Mouse (Mus musculus) C2C12 (cell line): ENCODE measurements around the gene 1700023F06Rik. TPM values are rescaled to one million over a fixed set of nuclear protein-coding genes. Genes with fewer than 3 reads are reported as not detected.
A peak's percentile ranks its signal among the peaks of the same experiment; 100 is the strongest.

ENCODE experiments used
- H3K27me3 ChIP-seq: one replicate; pipeline ENCODE4 v1.6.1; 2011; ENCODE audit not compliant: control insufficient read depth, insufficient read depth, insufficient read length
- H3K36me3 ChIP-seq: one replicate; pipeline ENCODE4 v1.6.1; 2011; ENCODE audit not compliant: control insufficient read depth, insufficient read depth
- H3K4me3 ChIP-seq: one replicate; pipeline ENCODE4 v1.5.1; 2011; ENCODE audit warnings: mild to moderate bottlenecking, control low read depth; ENCODE audit not compliant: poor library complexity, insufficient read depth, severe bottlenecking
- H3K79me2 ChIP-seq: one replicate; pipeline ENCODE4 v1.6.1; 2011; ENCODE audit not compliant: control insufficient read depth, insufficient read depth
- H3K79me3 ChIP-seq: one replicate; pipeline ENCODE4 v1.6.1; 2011; ENCODE audit warnings: low read depth, control low read depth
- H3ac ChIP-seq: one replicate; pipeline ENCODE3; 2011; ENCODE audit warnings: low read depth; ENCODE audit not compliant: control insufficient read depth, insufficient read length
- CEBPB ChIP-seq: IDR thresholded peaks from one replicate; pipeline ENCODE4 v1.6.1; 2011; ENCODE audit warnings: low read depth, mild to moderate bottlenecking, control low read depth, moderate library complexity
- CTCF ChIP-seq: IDR thresholded peaks from one replicate; pipeline ENCODE4 v1.5.1; 2011; ENCODE audit not compliant: control insufficient read depth, insufficient read depth, insufficient read length
- FOSL1 ChIP-seq: IDR thresholded peaks from one replicate; pipeline ENCODE4 v1.8.0; 2011; ENCODE audit warnings: mild to moderate bottlenecking, low read length; ENCODE audit not compliant: poor library complexity, insufficient read depth, severe bottlenecking
- MAX ChIP-seq: IDR thresholded peaks from one replicate; pipeline ENCODE4 v1.6.1; 2011; ENCODE audit warnings: mild to moderate bottlenecking, control low read depth
- MYOD1 ChIP-seq: IDR thresholded peaks from one replicate; pipeline ENCODE4 v1.6.1; 2011; ENCODE audit warnings: low read depth; ENCODE audit not compliant: control insufficient read depth, insufficient read length
- MYOG ChIP-seq: IDR thresholded peaks from one replicate; pipeline ENCODE4 v1.6.1; 2011; ENCODE audit not compliant: control insufficient read depth, insufficient read length; ENCODE audit errors: extremely low read depth
- USF1 ChIP-seq: IDR thresholded peaks from one replicate; pipeline ENCODE4 v1.6.1; 2011; ENCODE audit warnings: low read depth, mild to moderate bottlenecking, control low read depth, moderate library complexity
- polyA plus RNA-seq: library from polyadenylated mRNA; unstranded; fragments of >200 nt; fragmentation: generic; extraction: Trizol; gene quantifications from one replicate; pipeline ENCODE4 v1.2.1, GENCODE M21; 2012; ENCODE audit warnings: missing spikeins

Gene 1700023F06Rik
- polyA plus RNA-seq, 1 experiment, result 0.02 TPM

DNA sequence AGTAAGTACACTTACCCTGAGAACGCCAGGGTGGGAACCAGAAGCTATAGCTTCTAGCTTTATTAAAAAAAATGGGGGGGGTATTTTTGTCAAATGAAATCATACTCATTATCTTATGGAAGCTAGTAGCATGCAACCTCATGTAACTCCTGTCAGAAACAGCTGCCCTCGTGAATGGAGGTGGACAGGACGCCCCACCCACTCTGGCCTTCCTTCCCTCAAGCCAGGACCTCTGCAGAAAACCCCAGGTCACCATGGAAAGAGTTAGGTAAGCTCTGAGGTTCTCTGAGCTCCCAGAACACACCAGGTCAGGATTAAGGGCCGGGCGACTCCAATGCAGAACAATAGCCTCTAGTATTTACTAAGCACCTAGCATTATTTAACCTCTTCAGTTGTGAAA, 40.5 kb upstream of the 1700023F06Rik start:
- Histone ChIP-seq H3K79me2 (peaks cover 88% of the 10 kb centered on the region), H3K4me3 (no peak overlapping the region), H3K27me3 (no peaks in the 10 kb centered on the region), H3ac (no peak overlapping the region), H3K79me3 (peaks cover 69% of the 10 kb centered on the region), H3K36me3 (peaks cover 17% of the 10 kb centered on the region)
- TF ChIP-seq CEBPB (no peak), USF1 (no peak), MYOG (no peak), MYOD1 (no peak), FOSL1 (no peak), CTCF (no peak), MAX (no peak)

DNA sequence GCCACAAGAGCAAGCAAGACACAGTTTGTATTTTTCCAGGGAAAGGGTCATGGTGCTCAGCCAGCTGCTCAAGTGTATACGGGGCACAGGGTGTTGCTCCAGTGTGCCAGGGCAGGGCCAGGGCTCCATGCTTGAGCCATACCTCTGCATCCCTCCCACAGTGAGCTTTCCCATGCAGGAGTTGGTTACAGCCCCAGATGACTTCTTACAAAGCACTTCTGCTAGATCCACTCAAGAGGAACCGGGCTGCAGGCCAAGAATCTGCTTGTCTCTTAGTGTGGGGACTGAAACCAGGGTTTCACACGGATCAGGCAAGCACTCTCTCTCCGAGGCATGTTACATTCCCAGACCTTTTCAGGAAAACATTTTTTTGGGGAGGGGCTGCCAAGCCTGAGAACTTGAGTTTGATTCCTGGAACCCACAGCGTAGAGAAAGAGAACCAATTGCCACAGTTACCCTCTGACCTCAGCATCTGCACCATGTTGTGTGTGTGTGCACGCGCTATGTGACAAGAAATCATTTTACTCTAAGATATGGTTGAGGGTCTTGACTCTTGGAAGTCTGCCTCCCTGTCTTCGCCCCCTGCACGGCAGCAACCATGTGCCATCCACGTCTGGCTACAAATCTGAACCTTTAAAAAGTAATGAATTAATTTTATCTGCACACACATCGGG, 39.3 kb upstream of the 1700023F06Rik start:
- no peaks in the 10 kb centered on the region for H3K27me3 ChIP-seq
- H3ac ChIP-seq, result peak overlapping the region; percentile 37
- peaks cover 24% of the 10 kb centered on the region for H3K36me3 ChIP-seq
- peaks cover 88% of the 10 kb centered on the region for H3K79me2 ChIP-seq
- TF ChIP-seq USF1, result no peak
- TF ChIP-seq MYOD1, result no peak
- TF ChIP-seq MYOG, result no peak
- TF ChIP-seq CEBPB, result no peak
- TF ChIP-seq FOSL1, result no peak
- TF ChIP-seq CTCF, result no peak
- TF ChIP-seq MAX, result no peak
- H3K79me3 ChIP-seq, result peaks cover 68% of the 10 kb centered on the region
- H3K4me3 ChIP-seq, result no peak overlapping the region

DNA sequence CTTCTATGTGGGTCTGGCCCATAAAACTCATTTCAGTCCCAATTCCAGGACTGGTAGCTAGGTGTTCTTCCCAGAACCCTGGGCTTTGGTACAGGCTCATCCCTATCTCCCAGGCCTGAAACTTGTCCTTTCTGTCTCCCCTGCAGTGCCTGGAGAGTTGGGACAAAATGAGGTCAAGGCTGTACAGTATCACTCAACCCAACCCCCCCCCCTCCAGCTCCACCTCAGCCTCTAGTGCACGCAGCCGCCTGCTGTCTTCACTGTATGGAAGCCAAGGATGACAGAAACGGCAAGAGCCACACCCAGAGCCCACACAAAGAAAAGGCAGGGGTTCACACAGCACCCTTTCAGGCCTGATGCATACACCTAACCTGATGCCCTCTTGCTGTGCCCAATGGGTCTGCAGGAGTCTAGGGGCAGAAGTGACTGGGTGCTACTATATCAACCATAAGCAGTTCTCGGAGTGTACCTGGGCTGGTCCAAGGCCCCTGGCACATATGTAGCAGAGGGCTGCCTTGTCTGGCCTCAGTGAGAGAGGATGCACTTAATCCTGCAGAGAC, 38.5 kb upstream of the 1700023F06Rik start:
- Histone ChIP-seq H3ac (peak overlapping the region; percentile 57), H3K27me3 (no peaks in the 10 kb centered on the region), H3K79me3 (peaks cover 66% of the 10 kb centered on the region), H3K4me3 (no peak overlapping the region), H3K79me2 (peaks cover 88% of the 10 kb centered on the region), H3K36me3 (peaks cover 30% of the 10 kb centered on the region)
- TF ChIP-seq FOSL1, result no peak
- no peak for TF ChIP-seq CTCF
- no peak for TF ChIP-seq USF1
- TF ChIP-seq CEBPB, result no peak
- no peak for TF ChIP-seq MYOG
- TF ChIP-seq MYOD1, result no peak
- no peak for TF ChIP-seq MAX

DNA sequence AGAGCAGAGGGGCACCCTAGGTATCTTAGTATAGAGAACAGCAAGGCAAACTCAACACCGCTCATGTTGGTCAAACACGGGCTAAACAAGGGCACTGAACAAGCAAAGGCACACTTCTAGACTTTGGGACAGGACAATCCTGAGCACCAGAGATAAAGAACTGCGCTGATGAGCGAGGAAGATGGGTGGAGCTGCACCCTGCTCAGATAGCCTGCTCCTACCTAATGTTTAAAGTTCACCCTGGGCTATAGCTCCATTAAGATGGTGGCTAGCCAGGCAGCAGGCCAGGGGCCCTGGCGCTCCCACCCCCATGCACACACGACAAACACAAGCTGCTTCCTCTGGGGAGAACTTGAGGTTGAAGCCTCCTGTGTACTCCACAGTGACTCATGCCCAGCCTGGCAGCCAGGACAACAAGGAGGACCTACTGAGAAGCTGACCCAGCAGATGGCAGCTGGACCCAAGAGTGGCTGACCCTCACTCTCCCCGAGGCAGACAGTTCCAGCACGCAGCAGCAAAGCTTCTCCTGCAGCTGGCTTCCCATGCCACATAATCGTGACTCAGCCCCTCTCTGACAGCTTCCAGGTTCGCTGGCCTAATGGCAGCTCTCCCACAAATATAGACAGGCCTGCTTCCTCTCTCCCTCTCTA, 37.8 kb upstream of the 1700023F06Rik start:
- Histone ChIP-seq H3K36me3 (peaks cover 36% of the 10 kb centered on the region), H3K4me3 (no peak overlapping the region), H3K79me3 (peaks cover 63% of the 10 kb centered on the region), H3K79me2 (peaks cover 86% of the 10 kb centered on the region), H3ac (peak overlapping the region; percentile 3), H3K27me3 (no peaks in the 10 kb centered on the region)
- no peak for TF ChIP-seq CTCF
- TF ChIP-seq MYOG, result no peak
- no peak for TF ChIP-seq USF1
- TF ChIP-seq CEBPB, result no peak
- TF ChIP-seq MYOD1, result peak; percentile 94
- TF ChIP-seq MAX, result peak; percentile 71
- TF ChIP-seq FOSL1, result peak; percentile 31

DNA sequence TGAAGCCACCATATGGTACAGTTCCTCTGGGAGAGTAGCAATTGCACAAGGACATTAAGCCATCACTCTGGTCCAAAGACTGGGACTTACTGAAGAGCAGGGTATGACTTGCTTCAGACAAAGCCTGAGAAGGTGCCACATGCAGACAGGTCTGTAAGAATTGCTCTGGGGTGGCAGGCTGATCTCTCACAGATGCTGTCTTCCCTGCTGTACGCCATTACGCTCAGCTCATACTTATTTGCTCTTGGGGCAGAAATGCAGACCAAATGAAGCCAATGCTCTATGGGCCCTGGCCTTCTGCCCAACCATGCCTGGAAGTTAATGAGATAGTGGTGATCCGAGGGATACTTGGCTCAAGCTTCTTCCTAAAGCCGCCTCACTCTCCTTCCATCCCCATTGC, 36.5 kb upstream of the 1700023F06Rik start:
- peaks cover 49% of the 10 kb centered on the region for H3K36me3 ChIP-seq
- no peak overlapping the region for H3ac ChIP-seq
- no peak overlapping the region for H3K4me3 ChIP-seq
- TF ChIP-seq CEBPB, result no peak
- no peak for TF ChIP-seq FOSL1
- TF ChIP-seq MAX, result no peak
- TF ChIP-seq USF1, result no peak
- no peak for TF ChIP-seq MYOG
- no peak for TF ChIP-seq MYOD1
- TF ChIP-seq CTCF, result no peak
- peaks cover 73% of the 10 kb centered on the region for H3K79me2 ChIP-seq
- H3K27me3 ChIP-seq, result no peaks in the 10 kb centered on the region
- peaks cover 54% of the 10 kb centered on the region for H3K79me3 ChIP-seq
